Mouse (Mus musculus): ENCODE measurements around the gene Zbtb34.

DNA sequence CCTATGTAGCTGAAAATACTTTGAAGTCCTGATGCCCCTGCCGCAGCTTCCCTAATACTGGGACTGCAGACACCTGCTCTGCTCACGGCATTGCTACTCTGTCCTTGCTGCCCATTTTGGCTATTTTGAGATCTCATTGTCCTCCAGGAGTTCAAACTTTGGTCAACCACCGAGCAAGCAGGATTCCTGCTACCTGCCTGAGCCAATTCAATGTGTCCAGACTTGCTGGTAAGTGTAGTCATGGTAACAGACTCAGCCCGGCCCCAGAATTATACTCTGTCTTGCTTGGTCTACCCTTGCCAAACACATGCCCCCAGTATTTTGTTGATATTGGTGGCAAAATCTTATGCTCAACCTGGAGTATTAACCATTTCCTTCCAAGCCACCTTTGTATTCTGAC, 34.1 kb downstream of the Zbtb34 start:
- TF ChIP-seq EP300 (IDR thresholded peaks at IDR 0.05) (no peak), CTCF (IDR thresholded peaks at IDR 0.05) (no peak)
